Mouse (Mus musculus): Measurements from ENCODE around the gene Kcnt2. TPM values are rescaled to one million over a fixed set of nuclear protein-coding genes. Genes with fewer than 3 reads are reported as not detected.

Kcnt2 gene
- polyA plus RNA-seq, 2 experiments = 2.2 to 2.3 TPM

- H3K4me2 ChIP-seq (replicated peaks; ENCODE audit: low read depth, low read length, severe bottlenecking) = no peak overlapping the region
- H3K9ac ChIP-seq (ENCODE audit: low read depth, low read length, severe bottlenecking) = no peak overlapping the region
- TF ChIP-seq POLR2A (IDR thresholded peaks at IDR 0.05; ENCODE audit: borderline replicate concordance, extremely low read depth, insufficient read depth, insufficient read length) = no peak
- no peaks in the 10 kb centered on the region for H3K36me3 ChIP-seq (ENCODE audit: control insufficient read depth, insufficient read depth, low read length)
- no peaks in the 10 kb centered on the region for H3K27me3 ChIP-seq (ENCODE audit: control insufficient read depth, insufficient read depth, low read length)
- no peak overlapping the region for H3K4me3 ChIP-seq (replicated peaks; ENCODE audit: low read length)
- DNase-seq (ENCODE audit: low spot score) (no peak), ATAC-seq (ENCODE audit: low FRiP score, low read depth) (no peak)
- H3K4me1 ChIP-seq (ENCODE audit: control insufficient read depth, insufficient read depth, low read length) = no peaks in the 10 kb centered on the region
- H3K27ac ChIP-seq (replicated peaks; ENCODE audit: low read depth, low read length) = no peak overlapping the region
- 67% methylated on average over 1 of the region's 1 CpGs for WGBS
- H3K9me3 ChIP-seq (ENCODE audit: control insufficient read depth, low read length) = no peaks in the 10 kb centered on the region
Measured at GRCm38 (mm10) chr1:140432039-140432438, 186.1 kb downstream of the Kcnt2 start.

- TF ChIP-seq POLR2A (IDR thresholded peaks at IDR 0.05; ENCODE audit: borderline replicate concordance, extremely low read depth, insufficient read depth, insufficient read length) = no peak
- no peaks in the 10 kb centered on the region for H3K9me3 ChIP-seq (ENCODE audit: control insufficient read depth, low read length)
- DNase-seq (ENCODE audit: low spot score) (no peak), ATAC-seq (ENCODE audit: low FRiP score, low read depth) (no peak)
- H3K36me3 ChIP-seq (ENCODE audit: control insufficient read depth, insufficient read depth, low read length) = no peaks in the 10 kb centered on the region
- H3K27me3 ChIP-seq (ENCODE audit: control insufficient read depth, insufficient read depth, low read length) = no peaks in the 10 kb centered on the region
- H3K27ac ChIP-seq (replicated peaks; ENCODE audit: low read depth, low read length) = no peak overlapping the region
- 80% methylated on average over 2 of the region's 2 CpGs for WGBS
- no peaks in the 10 kb centered on the region for H3K4me1 ChIP-seq (ENCODE audit: control insufficient read depth, insufficient read depth, low read length)
- H3K4me2 ChIP-seq (replicated peaks; ENCODE audit: low read depth, low read length, severe bottlenecking) = no peak overlapping the region
- H3K9ac ChIP-seq (ENCODE audit: low read depth, low read length, severe bottlenecking) = no peak overlapping the region
- no peak overlapping the region for H3K4me3 ChIP-seq (replicated peaks; ENCODE audit: low read length)
Measured at GRCm38 (mm10) chr1:140434791-140435190, 188.8 kb downstream of the Kcnt2 start.

- Histone ChIP-seq H3K9me3 (ENCODE audit: control insufficient read depth, low read length) (no peaks in the 10 kb centered on the region), H3K4me2 (replicated peaks; ENCODE audit: low read depth, low read length, severe bottlenecking) (no peak overlapping the region), H3K36me3 (ENCODE audit: control insufficient read depth, insufficient read depth, low read length) (no peaks in the 10 kb centered on the region), H3K27me3 (ENCODE audit: control insufficient read depth, insufficient read depth, low read length) (no peaks in the 10 kb centered on the region), H3K4me3 (replicated peaks; ENCODE audit: low read length) (no peak overlapping the region), H3K9ac (ENCODE audit: low read depth, low read length, severe bottlenecking) (no peak overlapping the region), H3K4me1 (ENCODE audit: control insufficient read depth, insufficient read depth, low read length) (no peaks in the 10 kb centered on the region), H3K27ac (replicated peaks; ENCODE audit: low read depth, low read length) (no peak overlapping the region)
- no peak for ATAC-seq (ENCODE audit: low FRiP score, low read depth)
- 81% methylated on average over 5 of the region's 5 CpGs for WGBS
- DNase-seq (ENCODE audit: low spot score) = no peak
- TF ChIP-seq POLR2A (IDR thresholded peaks at IDR 0.05; ENCODE audit: borderline replicate concordance, extremely low read depth, insufficient read depth, insufficient read length) = no peak
Measured at GRCm38 (mm10) chr1:140438176-140438575, 192.2 kb downstream of the Kcnt2 start.

GRCm38 (mm10) chr1:140443904-140444303, 197.9 kb downstream of the Kcnt2 start:
- no peaks in the 10 kb centered on the region for H3K36me3 ChIP-seq (ENCODE audit: control insufficient read depth, insufficient read depth, low read length)
- 70% methylated on average over 1 of the region's 1 CpGs for WGBS
- H3K4me3 ChIP-seq (replicated peaks; ENCODE audit: low read length) = no peak overlapping the region
- ATAC-seq (ENCODE audit: low FRiP score, low read depth) (no peak), DNase-seq (ENCODE audit: low spot score) (no peak)
- H3K27me3 ChIP-seq (ENCODE audit: control insufficient read depth, insufficient read depth, low read length) = no peaks in the 10 kb centered on the region
- H3K4me2 ChIP-seq (replicated peaks; ENCODE audit: low read depth, low read length, severe bottlenecking) = no peak overlapping the region
- H3K4me1 ChIP-seq (ENCODE audit: control insufficient read depth, insufficient read depth, low read length) = no peaks in the 10 kb centered on the region
- no peak for TF ChIP-seq POLR2A (IDR thresholded peaks at IDR 0.05; ENCODE audit: borderline replicate concordance, extremely low read depth, insufficient read depth, insufficient read length)
- H3K9me3 ChIP-seq (ENCODE audit: control insufficient read depth, low read length) = no peaks in the 10 kb centered on the region
- H3K9ac ChIP-seq (ENCODE audit: low read depth, low read length, severe bottlenecking) = no peak overlapping the region
- no peak overlapping the region for H3K27ac ChIP-seq (replicated peaks; ENCODE audit: low read depth, low read length)

GRCm38 (mm10) chr1:140444394-140444793, 198.4 kb downstream of the Kcnt2 start:
- DNase-seq (ENCODE audit: low spot score) (no peak), ATAC-seq (ENCODE audit: low FRiP score, low read depth) (no peak)
- H3K36me3 ChIP-seq (ENCODE audit: control insufficient read depth, insufficient read depth, low read length) = no peaks in the 10 kb centered on the region
- no peak overlapping the region for H3K4me2 ChIP-seq (replicated peaks; ENCODE audit: low read depth, low read length, severe bottlenecking)
- no peak for TF ChIP-seq POLR2A (IDR thresholded peaks at IDR 0.05; ENCODE audit: borderline replicate concordance, extremely low read depth, insufficient read depth, insufficient read length)
- no peaks in the 10 kb centered on the region for H3K9me3 ChIP-seq (ENCODE audit: control insufficient read depth, low read length)
- no peaks in the 10 kb centered on the region for H3K4me1 ChIP-seq (ENCODE audit: control insufficient read depth, insufficient read depth, low read length)
- no peak overlapping the region for H3K9ac ChIP-seq (ENCODE audit: low read depth, low read length, severe bottlenecking)
- WGBS = 71% methylated on average over 5 of the region's 5 CpGs
- no peak overlapping the region for H3K4me3 ChIP-seq (replicated peaks; ENCODE audit: low read length)
- H3K27me3 ChIP-seq (ENCODE audit: control insufficient read depth, insufficient read depth, low read length) = no peaks in the 10 kb centered on the region
- H3K27ac ChIP-seq (replicated peaks; ENCODE audit: low read depth, low read length) = no peak overlapping the region

GRCm38 (mm10) chr1:140451461-140451860, 205.5 kb downstream of the Kcnt2 start:
- ATAC-seq (ENCODE audit: low FRiP score, low read depth) (no peak), DNase-seq (ENCODE audit: low spot score) (peak; percentile 7)
- H3K27me3 ChIP-seq (ENCODE audit: control insufficient read depth, insufficient read depth, low read length) = no peaks in the 10 kb centered on the region
- 66% methylated on average over 3 of the region's 3 CpGs for WGBS
- no peak overlapping the region for H3K9ac ChIP-seq (ENCODE audit: low read depth, low read length, severe bottlenecking)
- no peaks in the 10 kb centered on the region for H3K4me1 ChIP-seq (ENCODE audit: control insufficient read depth, insufficient read depth, low read length)
- H3K9me3 ChIP-seq (ENCODE audit: control insufficient read depth, low read length) = no peaks in the 10 kb centered on the region
- no peaks in the 10 kb centered on the region for H3K36me3 ChIP-seq (ENCODE audit: control insufficient read depth, insufficient read depth, low read length)
- no peak overlapping the region for H3K4me3 ChIP-seq (replicated peaks; ENCODE audit: low read length)
- TF ChIP-seq POLR2A (IDR thresholded peaks at IDR 0.05; ENCODE audit: borderline replicate concordance, extremely low read depth, insufficient read depth, insufficient read length) = no peak
- H3K4me2 ChIP-seq (replicated peaks; ENCODE audit: low read depth, low read length, severe bottlenecking) = no peak overlapping the region
- H3K27ac ChIP-seq (replicated peaks; ENCODE audit: low read depth, low read length) = no peak overlapping the region
